ENCODE assay signal across 8 mouse cellular contexts in the genomic region with DNA sequence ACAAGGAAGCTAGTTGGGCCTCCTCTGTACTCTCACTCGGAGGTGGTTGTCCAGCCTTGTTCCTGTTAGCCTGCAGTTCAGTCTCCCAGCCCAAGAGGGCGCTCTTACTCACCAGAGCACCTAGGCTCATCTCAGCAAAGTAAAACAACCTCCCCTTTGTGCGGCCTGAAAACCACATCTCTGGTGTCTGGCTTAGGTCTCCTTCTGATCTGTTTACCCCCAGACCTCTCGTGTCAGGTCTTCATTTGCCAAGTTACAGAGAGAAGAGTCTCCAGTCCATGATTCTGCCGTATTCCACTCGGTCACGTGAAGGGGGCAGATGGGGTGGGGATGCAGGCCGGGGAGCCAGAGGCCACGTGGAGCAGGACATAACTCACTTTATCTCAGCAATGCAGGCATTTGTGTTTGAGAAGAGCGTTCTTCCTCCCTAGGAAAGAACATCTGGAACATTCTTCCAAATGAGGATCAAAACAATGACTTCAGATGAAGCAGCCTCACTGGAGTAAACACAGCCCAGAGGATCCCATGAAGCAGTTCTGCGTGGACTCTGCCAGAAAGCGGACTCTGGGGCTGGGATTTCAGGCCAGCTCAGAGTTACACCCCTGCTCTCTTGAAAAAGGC. TPM values are rescaled to one million over a fixed set of nuclear protein-coding genes. Genes with fewer than 3 reads are reported as not detected.
DNase-seq lines count a peak whose midpoint lies in the region; ATAC-seq and TF ChIP-seq lines count a peak whose summit lies in the region.

No protein-coding gene starts in this region.

- peak overlapping the region; percentile 70 for H3K27ac ChIP-seq in heart, embryonic 12.5 days (ENCODE audit: poor library complexity, severe bottlenecking)
- H3K27ac ChIP-seq in lung, embryonic 15.5 days, result peak overlapping the region; percentile 72

- no peaks in the 10 kb centered on the region for H3K36me3 ChIP-seq in C2C12 (ENCODE audit: control insufficient read depth, insufficient read depth)
- H3K36me3 ChIP-seq in heart, embryonic 12.5 days, result no peaks in the 10 kb centered on the region
- no peaks in the 10 kb centered on the region for H3K36me3 ChIP-seq in lung, embryonic 15.5 days

- no peak overlapping the region for H3K4me2 ChIP-seq in heart, embryonic 12.5 days
- no peak overlapping the region for H3K4me2 ChIP-seq in lung, embryonic 15.5 days

- ATAC-seq in heart, embryonic 12.5 days (ENCODE audit: insufficient number of reproducible peaks, low FRiP score), result 0 out of 2 replicates have a peak, but pooled peaks have one; percentile 10
- peak; percentile 50; the same call in 1 of the 2 replicates for ATAC-seq in lung, embryonic 15.5 days (ENCODE audit: borderline replicate concordance, extremely low read depth, low FRiP score, low TSS enrichment)

- no peak overlapping the region for H3ac ChIP-seq in C2C12 (ENCODE audit: control insufficient read depth, insufficient read length, low read depth)

- H3K9ac ChIP-seq in heart, embryonic 12.5 days, result no peak overlapping the region
- H3K9ac ChIP-seq in lung, embryonic 15.5 days, result no peak overlapping the region

- H3K79me3 ChIP-seq in C2C12 (ENCODE audit: low read depth), result no peaks in the 10 kb centered on the region

- no peaks in the 10 kb centered on the region for H3K27me3 ChIP-seq in C2C12 (ENCODE audit: control insufficient read depth, insufficient read depth, insufficient read length)
- H3K27me3 ChIP-seq in heart, embryonic 12.5 days (replicated peaks), result no peaks in the 10 kb centered on the region
- H3K27me3 ChIP-seq in lung, embryonic 15.5 days, result no peaks in the 10 kb centered on the region

- no peaks in the 10 kb centered on the region for H3K79me2 ChIP-seq in C2C12 (ENCODE audit: control insufficient read depth, insufficient read depth)

- H3K4me3 ChIP-seq in C2C12 (ENCODE audit: insufficient read depth, poor library complexity, severe bottlenecking), result no peak overlapping the region
- no peak overlapping the region for H3K4me3 ChIP-seq in heart, embryonic 12.5 days
- no peak overlapping the region for H3K4me3 ChIP-seq in lung, embryonic 15.5 days

- peak; percentile 89 for DNase-seq in ZHBTc4 (ENCODE audit: low read depth, low spot score)
- peak; percentile 73 for DNase-seq in embryo, embryonic 11 days
- DNase-seq in kidney, postnatal 4 days, result peak; percentile 84 to 89
- DNase-seq in right cerebral cortex, postnatal 10 days (ENCODE audit: low spot score in 2 of 2), result peak; percentile 57 to 70
- DNase-seq in urinary bladder, adult 2 months (ENCODE audit: low spot score), result peak; percentile 59

- H3K4me1 ChIP-seq in heart, embryonic 12.5 days (replicated peaks), result peaks cover 13% of the 10 kb centered on the region
- peaks cover 19% of the 10 kb centered on the region for H3K4me1 ChIP-seq in lung, embryonic 15.5 days

- no peaks in the 10 kb centered on the region for H3K9me3 ChIP-seq in heart, embryonic 12.5 days (replicated peaks)
- H3K9me3 ChIP-seq in lung, embryonic 15.5 days, result no peaks in the 10 kb centered on the region

- peak; percentile 63 for TF ChIP-seq CTCF in C2C12 (IDR thresholded peaks at IDR 0.05; ENCODE audit: control insufficient read depth, insufficient read depth, insufficient read length)

- WGBS in heart, embryonic 12.5 days, result 42% methylated on average over 12 of the region's 12 CpGs
- WGBS in lung, embryonic 15.5 days, result 22% methylated on average over 12 of the region's 12 CpGs

TF ChIP-seq in C2C12, 6 proteins besides CTCF, POLR2A, EP300 and RAD21:
- TF ChIP-seq MYOG (IDR thresholded peaks at IDR 0.05; ENCODE audit: control insufficient read depth, extremely low read depth, insufficient read length) (no peak), MAX (IDR thresholded peaks at IDR 0.05) (no peak), USF1 (IDR thresholded peaks at IDR 0.05; ENCODE audit: low read depth) (no peak), MYOD1 (IDR thresholded peaks at IDR 0.05; ENCODE audit: control insufficient read depth, insufficient read length, low read depth) (no peak), FOSL1 (IDR thresholded peaks at IDR 0.05; ENCODE audit: insufficient read depth, low read length, poor library complexity, severe bottlenecking) (no peak), CEBPB (IDR thresholded peaks at IDR 0.05; ENCODE audit: low read depth) (no peak)
TF ChIP-seq in C2C12: peak in this region for 0.

RNA-seq across cellular contexts. Expression of gene Lect2, which starts 27.5 kb away (rescaled TPM):
- polyA plus RNA-seq in C2C12 (2012; fragmentation: generic; extraction: Trizol), result not detected
- polyA plus RNA-seq in heart, embryonic 12.5 days (2016; fragmentation: Nextera tagmentation; extraction: Ambion mirVana), result 0.22 and 0.31 TPM in 2 replicates
- 0.53 TPM in 1 of 2 replicates, not detected in the other for polyA plus RNA-seq in lung, embryonic 15.5 days (2015; fragmentation: Nextera tagmentation; extraction: Ambion mirVana)
- not detected in 2 replicates for polyA plus RNA-seq in urinary bladder, adult 2 months (2012; rRNA removed)

RNA-seq across cellular contexts. Expression of gene Tgfbi, which starts 33.5 kb away (rescaled TPM):
- polyA plus RNA-seq in C2C12 (2012; fragmentation: generic; extraction: Trizol), result 0.48 TPM
- 107 TPM in 2 replicates for polyA plus RNA-seq in heart, embryonic 12.5 days (2016; fragmentation: Nextera tagmentation; extraction: Ambion mirVana)
- 189 TPM in 2 replicates for polyA plus RNA-seq in lung, embryonic 15.5 days (2015; fragmentation: Nextera tagmentation; extraction: Ambion mirVana)
- polyA plus RNA-seq in urinary bladder, adult 2 months (2012; rRNA removed), result 151 and 155 TPM in 2 replicates

RNA-seq across cellular contexts. Expression of gene Fbxl21, which starts 53.5 kb away (rescaled TPM):
- 0.09 TPM for polyA plus RNA-seq in C2C12 (2012; fragmentation: generic; extraction: Trizol)
- 1.0 and 1.3 TPM in 2 replicates for polyA plus RNA-seq in heart, embryonic 12.5 days (2016; fragmentation: Nextera tagmentation; extraction: Ambion mirVana)
- polyA plus RNA-seq in lung, embryonic 15.5 days (2015; fragmentation: Nextera tagmentation; extraction: Ambion mirVana), result 1.7 and 1.8 TPM in 2 replicates
- polyA plus RNA-seq in urinary bladder, adult 2 months (2012; rRNA removed), result 2.8 and 3.7 TPM in 2 replicates

Comparison
In these comparisons a context has a peak if more than half of its experiments do, and no peak if none do; other contexts are left out.
1. RNA of gene Tgfbi, which starts 33.5 kb away (polyA plus RNA-seq): 189 TPM in lung, embryonic 15.5 days, 151 to 155 TPM in urinary bladder, adult 2 months and 107 TPM in heart, embryonic 12.5 days; 0.48 TPM in C2C12 (single experiment); every median in the first group is over 10 times any median in the second.
2. Peak in every context shown above with its lines, with median percentiles within 50 percentile points of each other: DNase-seq.